Mouse (Mus musculus) thymus, adult 2 months (tissue): ENCODE results near the gene Gm37240. TPM values are rescaled to one million over a fixed set of nuclear protein-coding genes. Genes with fewer than 3 reads are reported as not detected.
A peak's percentile ranks its signal among the peaks of the same experiment; 100 is the strongest.
"Not testable (repeated sequence)": the region's sequence is repeated elsewhere in the genome, so short reads cannot be mapped to it uniquely, and the experiment has no call there.

Source experiments
- DNase-seq: peaks from one replicate; pipeline ENCODE4 v3.0.0; 2021
- H3K27ac ChIP-seq: fragments of 200-500 bp; 2 replicates; pipeline ENCODE4 v1.5.1; 2012; ENCODE audit warnings: low read length, control low read depth; ENCODE audit not compliant: control insufficient read depth, insufficient read depth
- H3K27me3 ChIP-seq: fragments of 200-500 bp; 2 replicates; pipeline ENCODE4 v1.6.1; 2012; ENCODE audit warnings: mild to moderate bottlenecking, low read length, moderate library complexity, mixed read lengths; ENCODE audit not compliant: control insufficient read depth, insufficient read depth
- H3K36me3 ChIP-seq: fragments of 200-500 bp; 2 replicates; pipeline ENCODE4 v1.6.1; 2012; ENCODE audit warnings: mild to moderate bottlenecking, low read length, moderate library complexity; ENCODE audit not compliant: control insufficient read depth, insufficient read depth
- H3K4me1 ChIP-seq: fragments of 200-500 bp; replicated peaks from 2 replicates; pipeline ENCODE4 v1.6.1; 2012; ENCODE audit warnings: low read length; ENCODE audit not compliant: control insufficient read depth, insufficient read depth
- H3K4me3 ChIP-seq: fragments of 200-500 bp; 2 replicates; pipeline ENCODE4 v1.5.1; 2012; ENCODE audit warnings: mild to moderate bottlenecking, low read length, control low read depth, moderate library complexity; ENCODE audit not compliant: control insufficient read depth, insufficient read depth
- CTCF ChIP-seq: fragments of 200-500 bp; IDR thresholded peaks from 2 replicates; pipeline ENCODE4 v1.5.1; 2012; ENCODE audit warnings: mild to moderate bottlenecking, control low read depth, low read length, moderate library complexity, borderline replicate concordance; ENCODE audit not compliant: control insufficient read depth, poor library complexity, insufficient read depth; ENCODE audit errors: extremely low read depth
- POLR2A ChIP-seq: fragments of 200-500 bp; IDR thresholded peaks from 2 replicates; pipeline ENCODE4 v1.6.1; 2012; ENCODE audit warnings: mild to moderate bottlenecking, low read length, control low read depth, moderate library complexity; ENCODE audit not compliant: control insufficient read depth, poor library complexity, insufficient read depth; ENCODE audit errors: extremely low read depth
- WGBS: fragments of 180-500 bp; shearing (Covaris S2); methylation state at CpG from one replicate; pipeline ENCODE4 v1.1.7; 2018; 5-methylcytosine and 5-hydroxymethylcytosine counted together
- polyA plus RNA-seq: library from polyadenylated mRNA; depleted of rRNA; stranded (reverse); fragments of >200 nt; gene quantifications from 2 replicates; pipeline ENCODE4 v1.2.3, GENCODE M21; 2012

Gm37240 gene
- polyA plus RNA-seq, 1 experiment, result 7.0 TPM

- Histone ChIP-seq H3K27me3 (no peaks in the 10 kb centered on the region), H3K36me3 (no peaks in the 10 kb centered on the region), H3K4me1 (no peaks in the 10 kb centered on the region), H3K4me3 (no peak overlapping the region), H3K27ac (no peak overlapping the region)
- no peak for TF ChIP-seq CTCF
- no peak for TF ChIP-seq POLR2A
- DNase-seq, result no peak
- 88% methylated on average over 6 of the region's 6 CpGs for WGBS
Observed at GRCm38 (mm10) chr3:84569587-84569986, 1317.7 kb downstream of the Gm37240 start.

GRCm38 (mm10) chr3:84568540-84568939 lies 1318.8 kb downstream of the Gm37240 start:
- Histone ChIP-seq H3K27me3 (no peaks in the 10 kb centered on the region), H3K4me1 (no peaks in the 10 kb centered on the region), H3K4me3 (no peak overlapping the region), H3K27ac (no peak overlapping the region), H3K36me3 (no peaks in the 10 kb centered on the region)
- DNase-seq, result no peak
- 95% methylated on average over 6 of the region's 6 CpGs for WGBS
- no peak for TF ChIP-seq CTCF

- H3K27ac ChIP-seq, result no peak overlapping the region
- DNase-seq, result no peak
- 0 out of 2 replicates have a peak, but pooled peaks cover 2% of the 10 kb centered on the region for H3K4me1 ChIP-seq
- WGBS, result 92% methylated on average over 4 of the region's 4 CpGs
- no peaks in the 10 kb centered on the region for H3K27me3 ChIP-seq
- no peak overlapping the region for H3K4me3 ChIP-seq
- no peaks in the 10 kb centered on the region for H3K36me3 ChIP-seq
- no peak for TF ChIP-seq POLR2A
- no peak for TF ChIP-seq CTCF
Observed at GRCm38 (mm10) chr3:84563415-84563814, 1323.9 kb downstream of the Gm37240 start.

- H3K36me3 ChIP-seq, H3K4me1 ChIP-seq, H3K27ac ChIP-seq, DNase-seq, H3K4me3 ChIP-seq, H3K27me3 ChIP-seq: not testable (repeated sequence)
- 98% methylated on average over 2 of the region's 2 CpGs for WGBS
Observed at GRCm38 (mm10) chr3:84562911-84563310, 1324.4 kb downstream of the Gm37240 start.

DNA sequence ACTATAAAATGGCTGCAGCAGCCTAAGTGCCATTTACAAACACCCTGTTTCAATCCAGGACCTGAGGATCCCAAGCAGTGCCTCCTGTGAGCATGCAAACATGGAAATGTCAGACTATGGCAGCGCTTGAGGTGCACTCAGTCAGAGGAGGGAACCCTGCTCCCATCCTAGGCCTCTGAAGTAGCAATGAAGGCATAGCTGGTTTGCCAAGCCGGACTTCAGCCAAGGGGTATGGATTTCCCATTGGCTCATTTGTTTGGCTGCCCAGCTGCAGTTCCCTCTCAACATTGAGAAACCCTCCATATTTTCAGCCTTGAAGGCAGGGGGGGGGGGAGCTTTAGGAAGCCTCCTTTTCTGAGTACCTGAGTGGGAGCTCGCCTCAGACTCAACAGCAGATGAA lies 1329.0 kb downstream of the Gm37240 start:
- DNase-seq, result no peak
- H3K4me1 ChIP-seq, result peaks cover 7% of the 10 kb centered on the region; the same call in 1 of the 2 replicates
- H3K36me3 ChIP-seq, result no peaks in the 10 kb centered on the region
- H3K27me3 ChIP-seq, result no peaks in the 10 kb centered on the region
- 96% methylated on average over 3 of the region's 3 CpGs for WGBS
- no peak overlapping the region for H3K4me3 ChIP-seq
- H3K27ac ChIP-seq, result no peak overlapping the region
- no peak for TF ChIP-seq CTCF
- no peak for TF ChIP-seq POLR2A

- WGBS, result 93% methylated on average over 3 of the region's 3 CpGs
- no peaks in the 10 kb centered on the region for H3K36me3 ChIP-seq
- H3K4me3 ChIP-seq, result no peak overlapping the region
- no peak overlapping the region for H3K27ac ChIP-seq
- TF ChIP-seq POLR2A, result no peak
- H3K27me3 ChIP-seq, result no peaks in the 10 kb centered on the region
- no peak for DNase-seq
- H3K4me1 ChIP-seq, result peaks cover 5% of the 10 kb centered on the region; the same call in 1 of the 2 replicates
Observed at GRCm38 (mm10) chr3:84555780-84556179, 1331.5 kb downstream of the Gm37240 start.

DNA sequence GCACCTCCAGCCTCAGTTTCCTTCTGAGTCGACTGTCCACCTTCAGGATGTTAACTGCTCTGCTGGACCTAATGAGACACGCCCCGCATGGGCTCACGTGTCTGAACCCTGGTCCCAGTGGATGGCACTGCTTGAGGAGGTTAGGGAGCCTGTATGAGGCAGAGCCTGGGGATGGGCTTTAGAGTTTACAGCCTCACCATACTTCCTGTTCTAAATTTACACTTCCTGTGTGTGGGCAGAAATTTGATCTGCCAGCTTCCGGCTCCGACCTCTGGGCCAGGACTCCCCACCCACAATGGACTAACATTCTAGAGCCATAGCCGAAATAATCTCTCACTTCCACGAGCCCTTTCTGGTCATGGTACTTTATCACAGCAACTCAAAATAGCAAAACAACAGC lies 1340.1 kb downstream of the Gm37240 start:
- DNase-seq, result peak; percentile 27
- no peak for TF ChIP-seq POLR2A
- TF ChIP-seq CTCF, result no peak
- 47% methylated on average over 8 of the region's 8 CpGs for WGBS
- Histone ChIP-seq H3K4me1 (peaks cover 5% of the 10 kb centered on the region), H3K4me3 (no peak overlapping the region), H3K27ac (no peak overlapping the region), H3K27me3 (no peaks in the 10 kb centered on the region), H3K36me3 (no peaks in the 10 kb centered on the region)

GRCm38 (mm10) chr3:84542450-84542849 lies 1344.9 kb downstream of the Gm37240 start:
- H3K4me3 ChIP-seq, H3K4me1 ChIP-seq, H3K27ac ChIP-seq, H3K27me3 ChIP-seq, H3K36me3 ChIP-seq: not testable (repeated sequence)
- peak; percentile 66 for DNase-seq
- WGBS, result 12% methylated on average over 3 of the region's 3 CpGs
